Mouse (Mus musculus) kidney, embryonic 16.5 days (tissue): ENCODE results near the gene Smox. TPM values are rescaled to one million over a fixed set of nuclear protein-coding genes. Genes with fewer than 3 reads are reported as not detected.

Source experiments
- ATAC-seq: fragments of 200-750 bp; cut with Nextera tagmentation; 2 replicates; pipeline ENCODE4 v1.8.0; 2017; ENCODE audit warnings: moderate TSS enrichment; ENCODE audit not compliant: low FRiP score, low TSS enrichment
- H3K27ac ChIP-seq: fragments of 300-500 bp; sonication (generic); 2 replicates; pipeline ENCODE4 v1.5.1; 2014; ENCODE audit warnings: low read length
- H3K27me3 ChIP-seq: fragments of 300-500 bp; sonication (generic); 2 replicates; pipeline ENCODE4 v1.6.1; 2014; ENCODE audit warnings: low read length, control low read depth, mixed read lengths; ENCODE audit not compliant: insufficient read depth
- H3K36me3 ChIP-seq: fragments of 300-500 bp; sonication (generic); 2 replicates; pipeline ENCODE4 v1.6.1; 2014; ENCODE audit warnings: low read length, control low read depth, mixed read lengths; ENCODE audit not compliant: insufficient read depth
- H3K4me1 ChIP-seq: fragments of 300-500 bp; sonication (generic); 2 replicates; pipeline ENCODE4 v1.6.1; 2014; ENCODE audit warnings: low read length, control low read depth, mixed read lengths; ENCODE audit not compliant: insufficient read depth
- H3K4me2 ChIP-seq: fragments of 300-500 bp; sonication (generic); replicated peaks from 2 replicates; pipeline ENCODE4 v1.6.1; 2014; ENCODE audit warnings: low read depth, low read length
- H3K4me3 ChIP-seq: fragments of 300-500 bp; sonication (generic); 2 replicates; pipeline ENCODE4 v1.5.1; 2014; ENCODE audit warnings: mild to moderate bottlenecking, low read length
- H3K9ac ChIP-seq: fragments of 300-500 bp; sonication (generic); replicated peaks from 2 replicates; pipeline ENCODE4 v1.6.1; 2014; ENCODE audit warnings: low read length
- H3K9me3 ChIP-seq: fragments of 300-500 bp; sonication (generic); 2 replicates; pipeline ENCODE4 v1.6.1; 2016; ENCODE audit warnings: low read length, control low read depth
- WGBS: fragments of 180-500 bp; shearing (Covaris S2); extraction: QIAGEN DNeasy Blood & Tissue Kit; methylation state at CpG from one replicate; pipeline ENCODE4 v1.1.7; 2014; 5-methylcytosine and 5-hydroxymethylcytosine counted together
- polyA plus RNA-seq: library from polyadenylated mRNA; unstranded; fragments of >200 nt; fragmentation: Nextera tagmentation; extraction: Ambion mirVana; gene quantifications from 2 replicates; pipeline ENCODE4 v1.2.1, GENCODE M21; 2015

Smox gene
- polyA plus RNA-seq, 1 experiment from 2014 or later: 39.7 TPM

- Histone ChIP-seq H3K4me2 (peak overlapping the region; percentile 62), H3K9me3 (no peaks in the 10 kb centered on the region), H3K4me3 (peak overlapping the region; percentile 49), H3K27me3 (peaks cover 42% of the 10 kb centered on the region), H3K4me1 (peaks cover 8% of the 10 kb centered on the region), H3K27ac (no peak overlapping the region), H3K9ac (peak overlapping the region; percentile 47), H3K36me3 (no peaks in the 10 kb centered on the region)
- peak; percentile 53 for ATAC-seq
- 3% methylated on average over 45 of the region's 45 CpGs for WGBS
Observed at GRCm38 (mm10) chr2:131545386-131546307, 54.4 kb downstream of the Smox start.

GRCm38 (mm10) chr2:131546308-131546700, 55.0 kb downstream of the Smox start:
- peak overlapping the region; percentile 62 for H3K4me2 ChIP-seq
- no peak for ATAC-seq
- no peaks in the 10 kb centered on the region for H3K9me3 ChIP-seq
- H3K4me3 ChIP-seq: peak overlapping the region; percentile 49
- H3K36me3 ChIP-seq: no peaks in the 10 kb centered on the region
- peak overlapping the region; percentile 47 for H3K9ac ChIP-seq
- no peak overlapping the region for H3K27ac ChIP-seq
- H3K4me1 ChIP-seq: peaks cover 8% of the 10 kb centered on the region
- 1% methylated on average over 27 of the region's 27 CpGs for WGBS
- H3K27me3 ChIP-seq: peaks cover 46% of the 10 kb centered on the region

- no peak for ATAC-seq
- Histone ChIP-seq H3K4me2 (peak overlapping the region; percentile 62), H3K4me3 (peak overlapping the region; percentile 49), H3K27me3 (peaks cover 52% of the 10 kb centered on the region), H3K9ac (0 out of 2 replicates have a peak overlapping the region, but pooled peaks have one; percentile 3), H3K36me3 (no peaks in the 10 kb centered on the region), H3K9me3 (no peaks in the 10 kb centered on the region), H3K27ac (no peak overlapping the region), H3K4me1 (peaks cover 8% of the 10 kb centered on the region)
- WGBS: 14% methylated on average over 19 of the region's 19 CpGs
Observed at GRCm38 (mm10) chr2:131546745-131547408, 55.6 kb downstream of the Smox start.

GRCm38 (mm10) chr2:131548330-131548729, 57.0 kb downstream of the Smox start:
- no peak for ATAC-seq
- Histone ChIP-seq H3K27me3 (peaks cover 64% of the 10 kb centered on the region), H3K27ac (no peak overlapping the region), H3K4me1 (peaks cover 8% of the 10 kb centered on the region), H3K9me3 (no peaks in the 10 kb centered on the region), H3K9ac (no peak overlapping the region), H3K4me2 (no peak overlapping the region), H3K36me3 (no peaks in the 10 kb centered on the region), H3K4me3 (no peak overlapping the region)
- WGBS: 59% methylated on average over 2 of the region's 2 CpGs

- H3K9me3 ChIP-seq: no peaks in the 10 kb centered on the region
- H3K4me2 ChIP-seq: no peak overlapping the region
- 88% methylated on average over 5 of the region's 5 CpGs for WGBS
- no peak overlapping the region for H3K9ac ChIP-seq
- H3K4me1 ChIP-seq: peaks cover 8% of the 10 kb centered on the region
- H3K36me3 ChIP-seq: no peaks in the 10 kb centered on the region
- H3K27me3 ChIP-seq: peaks cover 65% of the 10 kb centered on the region
- no peak overlapping the region for H3K4me3 ChIP-seq
- ATAC-seq: no peak
- no peak overlapping the region for H3K27ac ChIP-seq
Observed at GRCm38 (mm10) chr2:131549090-131549489, 57.8 kb downstream of the Smox start.

- Histone ChIP-seq H3K4me3 (no peak overlapping the region), H3K9me3 (no peaks in the 10 kb centered on the region), H3K27ac (no peak overlapping the region), H3K36me3 (no peaks in the 10 kb centered on the region), H3K9ac (no peak overlapping the region), H3K4me2 (no peak overlapping the region), H3K4me1 (peaks cover 8% of the 10 kb centered on the region), H3K27me3 (peaks cover 76% of the 10 kb centered on the region)
- 68% methylated on average over 2 of the region's 2 CpGs for WGBS
- ATAC-seq: no peak
Observed at GRCm38 (mm10) chr2:131550474-131550873, 59.2 kb downstream of the Smox start.

GRCm38 (mm10) chr2:131550906-131551305, 59.6 kb downstream of the Smox start:
- H3K4me2 ChIP-seq: no peak overlapping the region
- 63% methylated on average over 2 of the region's 2 CpGs for WGBS
- peaks cover 73% of the 10 kb centered on the region for H3K27me3 ChIP-seq
- no peaks in the 10 kb centered on the region for H3K36me3 ChIP-seq
- no peak overlapping the region for H3K9ac ChIP-seq
- H3K27ac ChIP-seq: no peak overlapping the region
- no peaks in the 10 kb centered on the region for H3K9me3 ChIP-seq
- peaks cover 6% of the 10 kb centered on the region for H3K4me1 ChIP-seq
- ATAC-seq: no peak
- no peak overlapping the region for H3K4me3 ChIP-seq

- 63% methylated on average over 7 of the region's 7 CpGs for WGBS
- Histone ChIP-seq H3K27ac (no peak overlapping the region), H3K4me3 (no peak overlapping the region), H3K9me3 (no peaks in the 10 kb centered on the region), H3K27me3 (peaks cover 67% of the 10 kb centered on the region), H3K4me1 (no peaks in the 10 kb centered on the region), H3K4me2 (no peak overlapping the region), H3K9ac (no peak overlapping the region), H3K36me3 (no peaks in the 10 kb centered on the region)
- no peak for ATAC-seq
Observed at GRCm38 (mm10) chr2:131551701-131552620, 60.7 kb downstream of the Smox start.

GRCm38 (mm10) chr2:131552736-131553400, 61.6 kb downstream of the Smox start:
- no peaks in the 10 kb centered on the region for H3K9me3 ChIP-seq
- no peak overlapping the region for H3K27ac ChIP-seq
- no peaks in the 10 kb centered on the region for H3K36me3 ChIP-seq
- no peak for ATAC-seq
- H3K4me3 ChIP-seq: no peak overlapping the region
- H3K4me2 ChIP-seq: no peak overlapping the region
- no peaks in the 10 kb centered on the region for H3K4me1 ChIP-seq
- WGBS: 16% methylated on average over 9 of the region's 9 CpGs
- no peak overlapping the region for H3K9ac ChIP-seq
- H3K27me3 ChIP-seq: peaks cover 59% of the 10 kb centered on the region
